Mouse (Mus musculus) inflammation-experienced regulatory T-cells, adult 6 months (primary cell): Measurements from ENCODE around the gene Sox13. TPM values are rescaled to one million over a fixed set of nuclear protein-coding genes. Genes with fewer than 3 reads are reported as not detected.

ENCODE experiments used
- ATAC-seq: one replicate; pipeline ENCODE4 v1.8.0; 2017
- polyA plus RNA-seq, 3 experiments: library from polyadenylated mRNA; unstranded; fragments of 100-300 nt; shearing (Covaris generic); gene quantifications; one replicate each; pipeline ENCODE4 v1.2.1; 2017

Sox13 gene
- polyA plus RNA-seq, result not detected

GRCm38 (mm10) chr1:133423543-133424480 is at the start of gene Sox13:
Gene Sox13, minus strand, starts transcription at chr1:133424377.
- no peak for ATAC-seq

- no peak for ATAC-seq
Observed at GRCm38 (mm10) chr1:133471556-133471955, 47.4 kb upstream of the Sox13 start.

GRCm38 (mm10) chr1:133471086-133471485 is 46.9 kb upstream of the Sox13 start:
- ATAC-seq, result no peak

DNA sequence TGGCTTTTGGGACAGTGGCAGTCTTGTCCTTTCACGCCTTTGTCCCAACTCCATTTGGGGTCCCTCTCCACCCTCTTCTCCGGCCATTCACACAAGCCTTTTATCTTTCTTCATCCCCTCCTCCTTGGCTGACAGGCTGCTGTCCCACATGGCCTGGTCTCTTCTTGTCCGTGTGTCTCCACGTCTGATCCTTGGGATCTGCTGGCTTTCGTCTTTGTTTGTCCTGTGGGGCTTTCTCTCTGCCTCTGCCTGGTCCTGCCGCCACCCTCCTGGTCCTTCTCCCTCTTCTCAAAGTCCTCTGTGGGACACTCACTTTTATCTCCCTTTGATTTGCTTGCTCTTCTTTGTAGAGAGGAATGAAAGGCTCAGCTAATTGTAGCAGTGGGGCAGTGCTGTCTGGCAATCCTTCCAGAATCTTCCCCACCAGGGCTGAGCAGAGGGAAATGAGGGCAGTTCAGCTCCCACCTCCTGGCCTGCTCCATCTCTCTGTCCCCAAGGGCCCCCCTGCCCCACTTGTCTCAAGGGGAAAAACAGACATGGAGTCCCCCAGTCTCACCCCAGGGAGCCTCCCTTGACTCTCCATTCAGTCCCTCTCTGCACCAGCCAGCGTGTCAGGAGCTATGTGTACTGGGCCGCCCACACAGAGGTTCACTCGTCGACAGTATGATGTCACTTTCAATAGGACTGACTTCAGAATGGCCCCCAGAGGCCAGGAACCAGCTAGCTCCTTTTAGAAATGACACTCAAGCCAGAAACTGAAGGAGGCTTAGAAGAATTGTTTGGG is 46.3 kb upstream of the Sox13 start:
- ATAC-seq, result no peak

DNA sequence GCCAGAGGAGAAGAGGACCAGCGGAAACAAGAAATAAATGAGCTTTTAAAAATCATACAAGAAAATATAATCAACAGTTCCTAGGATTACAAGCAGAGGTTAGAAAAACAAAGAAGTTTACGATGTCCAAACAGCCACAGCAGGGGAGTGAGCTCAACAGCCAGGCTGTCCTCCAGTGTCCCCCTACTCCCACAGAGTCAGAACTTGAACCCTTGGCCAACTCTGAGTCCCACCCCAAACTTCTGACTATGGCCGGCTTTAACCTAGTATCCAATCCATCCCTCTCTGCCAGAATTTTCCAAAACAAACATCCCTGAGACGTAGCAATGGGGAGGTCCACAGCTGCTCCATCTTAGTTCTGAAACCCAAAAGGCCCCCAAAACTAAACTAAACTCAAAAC is 45.0 kb upstream of the Sox13 start:
- ATAC-seq, result no peak

DNA sequence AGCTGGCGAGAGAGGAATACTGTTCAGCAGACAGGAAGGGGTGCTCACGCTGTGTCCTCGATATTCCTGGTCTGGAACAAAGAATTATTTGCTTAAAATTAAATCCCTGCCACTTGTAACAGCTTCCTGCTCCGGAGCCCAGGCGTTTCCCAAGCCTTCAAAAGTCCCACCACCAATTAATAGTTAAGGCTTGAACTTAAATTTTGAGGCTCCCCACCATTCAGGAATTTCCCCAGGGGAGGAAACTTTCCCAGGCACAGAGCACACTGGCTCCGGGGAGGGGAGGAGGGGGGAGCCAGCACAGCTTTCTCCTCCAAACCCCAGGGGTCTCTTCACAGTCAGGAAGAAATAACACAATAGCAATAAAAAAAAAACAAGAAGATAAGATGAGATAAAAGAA is 44.6 kb upstream of the Sox13 start:
- no peak for ATAC-seq

DNA sequence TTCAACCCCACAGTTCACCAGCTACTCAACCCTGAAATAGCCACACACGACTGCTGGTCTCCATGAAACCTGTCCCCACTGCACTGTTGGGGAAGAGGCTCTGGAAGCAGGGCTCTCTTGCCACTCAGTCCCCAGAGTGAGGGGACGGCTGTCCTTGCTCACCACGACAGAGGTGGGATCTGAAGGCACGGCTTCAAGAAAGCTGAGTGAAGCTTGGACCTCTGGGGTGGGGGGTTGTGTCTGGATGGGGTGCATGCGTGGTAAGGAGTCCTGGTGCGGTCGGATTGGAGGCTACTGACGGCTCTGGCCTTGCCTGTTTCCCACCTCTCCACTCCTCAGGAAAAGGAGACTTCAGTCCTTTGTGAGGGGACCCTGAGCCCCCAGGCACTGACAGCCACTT is 43.7 kb upstream of the Sox13 start:
- ATAC-seq, result no peak

- ATAC-seq, result no peak
Observed at GRCm38 (mm10) chr1:133463138-133463537, 39.0 kb upstream of the Sox13 start.

DNA sequence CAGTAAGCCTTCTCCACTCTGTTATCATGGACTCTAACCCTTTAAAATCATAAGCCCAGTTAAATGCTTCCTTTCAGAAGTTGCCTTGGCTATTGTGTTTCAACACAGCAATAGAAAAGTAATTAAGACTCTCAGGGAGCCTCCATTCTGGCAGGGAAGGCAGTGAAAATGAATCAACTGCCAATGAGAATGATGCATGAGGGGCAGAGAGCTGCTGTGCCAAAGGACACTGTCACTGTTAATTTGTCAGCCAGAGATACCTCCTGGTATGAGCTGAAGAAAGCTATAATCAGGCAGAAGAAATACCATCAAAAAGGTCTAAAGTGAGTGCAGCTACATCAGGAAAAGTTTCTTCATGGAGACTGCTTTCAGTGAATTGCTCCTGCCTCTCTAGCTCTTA is 36.8 kb upstream of the Sox13 start:
- no peak for ATAC-seq

DNA sequence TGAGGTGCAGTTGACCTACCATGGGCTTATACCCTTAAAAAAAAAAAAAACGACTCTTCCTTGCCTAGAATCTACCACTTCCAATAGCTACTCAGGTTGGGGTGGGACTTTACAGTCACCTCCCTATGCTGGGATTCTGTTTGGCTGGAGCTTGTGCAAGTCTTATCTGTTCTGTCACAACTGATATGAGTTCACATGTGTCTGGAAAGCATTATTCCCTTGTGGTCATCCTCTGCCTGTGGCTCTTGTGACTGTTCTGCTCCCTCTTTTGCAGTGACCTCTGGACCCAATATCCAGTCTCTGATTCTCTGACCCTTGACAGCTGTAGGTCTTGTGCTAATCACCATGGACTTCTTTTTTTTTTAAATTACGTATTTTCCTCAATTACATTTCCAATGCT is 31.9 kb upstream of the Sox13 start:
- no peak for ATAC-seq

- ATAC-seq, result no peak
Observed at GRCm38 (mm10) chr1:133452564-133453165, 28.5 kb upstream of the Sox13 start.

DNA sequence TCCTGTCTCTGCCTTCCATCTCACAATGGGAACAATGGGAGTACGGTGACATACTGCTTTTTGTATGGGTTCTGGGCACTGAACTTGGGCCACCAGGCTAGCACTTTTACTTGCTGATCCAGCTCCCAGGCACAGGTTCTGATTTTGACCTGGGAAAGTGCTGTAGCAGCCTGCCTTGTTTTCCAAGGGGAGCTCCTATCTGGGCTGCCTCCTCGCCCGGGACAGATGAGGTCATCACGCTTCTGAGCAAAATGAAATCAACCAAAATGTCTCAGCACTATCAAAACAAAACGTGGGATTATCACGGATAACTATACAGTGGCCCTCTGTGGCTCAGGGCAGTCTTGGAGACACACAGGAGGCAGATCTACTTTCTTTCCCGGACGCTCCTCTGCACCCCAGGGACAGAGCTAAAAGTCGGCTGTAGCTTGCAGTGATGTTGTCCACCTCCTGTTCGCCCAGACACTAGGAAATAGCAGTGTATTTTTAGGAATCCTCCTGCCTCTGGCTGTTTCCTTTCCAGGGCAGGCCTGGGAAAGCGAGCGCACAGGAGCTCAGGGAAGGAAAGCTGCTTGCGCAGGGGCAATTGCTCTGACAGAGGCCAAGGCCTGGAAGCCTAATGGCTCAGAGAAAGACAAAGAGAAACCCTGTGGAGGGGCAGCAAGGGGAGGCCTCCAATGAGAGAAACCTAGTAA is 27.8 kb upstream of the Sox13 start:
- ATAC-seq, result no peak

- no peak for ATAC-seq
Observed at GRCm38 (mm10) chr1:133451025-133451424, 26.8 kb upstream of the Sox13 start.

- no peak for ATAC-seq
Observed at GRCm38 (mm10) chr1:133448351-133448931, 24.3 kb upstream of the Sox13 start.

GRCm38 (mm10) chr1:133446291-133446690 is 22.1 kb upstream of the Sox13 start:
- no peak for ATAC-seq

DNA sequence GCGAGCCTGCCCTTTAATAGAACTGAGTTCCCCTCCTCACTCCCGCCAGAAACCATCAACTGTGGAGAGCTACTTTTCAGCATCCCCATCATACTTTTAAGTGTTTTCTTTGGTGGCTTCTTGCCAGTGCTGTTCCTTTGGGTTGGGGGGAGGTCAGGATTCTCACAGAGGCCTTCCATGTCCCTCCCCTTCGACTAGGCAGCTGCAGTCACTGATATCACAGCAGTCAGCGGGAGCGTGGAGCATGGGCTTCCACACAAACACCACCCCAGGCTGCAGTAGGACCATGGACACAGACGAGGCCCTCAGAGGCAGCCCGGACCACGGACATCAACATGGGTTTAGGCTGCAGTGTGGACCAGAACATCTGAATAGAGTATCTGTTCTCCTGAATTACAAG is 20.1 kb upstream of the Sox13 start:
- no peak for ATAC-seq

- ATAC-seq, result no peak
Observed at GRCm38 (mm10) chr1:133437916-133438683, 13.9 kb upstream of the Sox13 start.

DNA sequence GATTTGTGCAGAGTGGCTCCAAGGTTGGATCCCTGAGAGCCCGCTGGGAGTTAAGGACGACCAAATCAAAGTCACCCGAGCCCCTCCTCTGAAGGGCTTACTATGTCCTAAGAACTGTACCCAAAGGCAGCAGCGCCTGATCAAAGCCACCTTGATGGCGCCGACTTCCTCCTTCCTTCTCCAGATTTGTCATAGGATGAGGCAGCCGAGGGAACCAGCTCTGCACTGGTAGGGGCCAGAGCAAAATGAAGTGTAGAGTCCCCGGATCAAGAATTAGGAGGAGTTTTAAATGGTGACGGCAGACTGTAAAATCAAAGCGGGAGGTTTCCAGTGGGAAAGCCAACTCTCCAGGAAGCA is 10.6 kb upstream of the Sox13 start:
- no peak for ATAC-seq

DNA sequence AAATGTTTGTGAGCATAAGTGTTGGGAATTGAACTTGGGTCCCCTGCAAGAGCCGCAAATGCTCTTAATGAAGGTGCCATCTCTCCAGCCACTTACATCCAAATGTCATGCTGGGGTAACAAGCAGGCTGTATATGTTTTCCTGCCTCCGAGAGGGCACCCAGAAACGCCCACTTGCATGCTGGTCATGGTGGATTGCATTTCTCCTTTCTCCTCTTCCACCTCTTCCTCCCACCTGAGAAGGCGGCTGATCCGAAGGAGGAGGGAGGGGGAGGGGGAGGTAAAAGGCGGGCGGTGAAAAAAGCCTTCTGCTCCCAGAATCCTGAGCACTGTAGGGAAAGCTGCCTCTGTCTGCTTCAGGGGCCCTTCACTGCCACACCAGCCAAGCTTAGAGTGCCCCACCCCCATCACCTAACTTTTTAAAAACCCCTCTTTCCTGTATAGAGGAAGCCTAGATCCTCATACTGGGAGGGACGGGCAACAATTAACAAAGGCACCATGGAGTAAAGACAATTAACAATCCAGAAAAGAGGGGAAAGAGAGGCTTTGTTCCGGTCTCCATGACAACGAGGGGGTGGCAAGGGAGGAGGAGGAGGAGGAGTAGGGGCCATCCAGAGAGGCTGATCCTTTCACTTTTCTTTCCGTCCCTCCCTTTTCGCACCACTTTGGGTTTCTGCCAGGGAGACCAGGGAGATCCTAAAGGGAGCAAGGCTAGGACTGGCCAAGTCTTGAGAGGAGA is 10.0 kb upstream of the Sox13 start:
- ATAC-seq, result no peak

GRCm38 (mm10) chr1:133432566-133432965 is 8.4 kb upstream of the Sox13 start:
- ATAC-seq, result no peak

- no peak for ATAC-seq
Observed at GRCm38 (mm10) chr1:133431133-133431532, 7.0 kb upstream of the Sox13 start.
